Mouse (Mus musculus) neural tube, embryonic 15.5 days (tissue): ENCODE results near the gene Gm5294. TPM values are rescaled to one million over a fixed set of nuclear protein-coding genes. Genes with fewer than 3 reads are reported as not detected.

Experiments
- ATAC-seq: fragments of 200-750 bp; cut with Nextera tagmentation; 2 replicates; pipeline ENCODE4 v1.8.0; 2017; ENCODE audit warnings: mild to moderate bottlenecking, moderate TSS enrichment, moderate library complexity; ENCODE audit not compliant: low FRiP score
- H3K27ac ChIP-seq: fragments of 300-500 bp; sonication (generic); replicated peaks from 2 replicates; pipeline ENCODE4 v1.5.1; 2015; ENCODE audit warnings: mild to moderate bottlenecking, inconsistent platforms
- H3K27me3 ChIP-seq: fragments of 300-500 bp; sonication (generic); replicated peaks from 2 replicates; pipeline ENCODE4 v1.6.1; 2015; ENCODE audit warnings: inconsistent platforms
- H3K36me3 ChIP-seq: fragments of 300-500 bp; sonication (generic); 2 replicates; pipeline ENCODE4 v1.6.1; 2015; ENCODE audit warnings: inconsistent platforms
- H3K4me1 ChIP-seq: fragments of 300-500 bp; sonication (generic); 2 replicates; pipeline ENCODE4 v1.6.1; 2015; ENCODE audit warnings: inconsistent platforms
- H3K4me2 ChIP-seq: fragments of 300-500 bp; sonication (generic); 2 replicates; pipeline ENCODE4 v1.6.1; 2015; ENCODE audit warnings: inconsistent platforms, mild to moderate bottlenecking, moderate library complexity
- H3K4me3 ChIP-seq: fragments of 300-500 bp; sonication (generic); replicated peaks from 2 replicates; pipeline ENCODE4 v1.5.1; 2015; ENCODE audit warnings: mild to moderate bottlenecking, inconsistent platforms
- H3K9ac ChIP-seq: fragments of 300-500 bp; sonication (generic); replicated peaks from 2 replicates; pipeline ENCODE4 v1.6.1; 2015; ENCODE audit warnings: mild to moderate bottlenecking, inconsistent platforms
- H3K9me3 ChIP-seq: fragments of 300-500 bp; sonication (generic); replicated peaks from 2 replicates; pipeline ENCODE4 v1.6.1; 2016; ENCODE audit warnings: inconsistent platforms
- WGBS: fragments of 180-500 bp; shearing (Covaris S2); methylation state at CpG from one replicate; pipeline ENCODE4 v1.1.7; 2015; ENCODE audit warnings: mixed read lengths; 5-methylcytosine and 5-hydroxymethylcytosine counted together
- polyA plus RNA-seq: library from polyadenylated mRNA; unstranded; fragments of >200 nt; fragmentation: Nextera tagmentation; extraction: Ambion mirVana; gene quantifications from 2 replicates; pipeline ENCODE4 v1.2.1, GENCODE M21; 2015

Gm5294 gene
- not detected in 2 replicates for polyA plus RNA-seq

DNA sequence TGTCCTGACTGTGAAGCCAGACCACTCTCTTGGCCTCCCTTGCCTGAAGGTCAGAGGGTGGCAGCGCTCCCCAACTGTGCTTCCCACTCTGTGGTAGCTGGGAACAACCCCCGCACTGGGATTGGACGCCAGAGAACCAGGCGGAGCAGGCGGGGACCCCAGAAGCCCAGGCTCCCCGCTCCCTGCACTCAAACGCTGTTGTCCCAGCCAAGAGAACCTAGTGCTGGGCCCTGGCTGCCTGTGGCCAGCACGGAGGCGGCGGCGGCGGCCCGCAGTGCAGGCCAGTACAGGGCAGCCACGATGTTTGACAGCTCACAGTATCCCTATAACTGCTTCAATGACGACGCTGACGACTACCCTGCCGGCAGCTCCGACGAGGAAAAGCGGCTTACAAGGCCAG is at the start of gene Gm5294:
TSS of gene Gm5294 (plus strand) at position 301 of the 400 bp plus-strand sequence.
- 8% methylated on average over 21 of the region's 21 CpGs for WGBS
- H3K27me3 ChIP-seq: peaks cover 52% of the 10 kb centered on the region
- peak within 1 kb of the TSS; percentile 7; the same call in 1 of the 2 replicates for H3K9ac ChIP-seq
- ATAC-seq: no peak
- no peak within 1 kb of the TSS for H3K27ac ChIP-seq
- H3K9me3 ChIP-seq: no peaks in the 10 kb centered on the region
- H3K4me1 ChIP-seq: peaks cover 12% of the 10 kb centered on the region
- no peaks in the 10 kb centered on the region for H3K36me3 ChIP-seq
- H3K4me3 ChIP-seq: peak within 1 kb of the TSS; percentile 25
- peak within 1 kb of the TSS; percentile 55 for H3K4me2 ChIP-seq

DNA sequence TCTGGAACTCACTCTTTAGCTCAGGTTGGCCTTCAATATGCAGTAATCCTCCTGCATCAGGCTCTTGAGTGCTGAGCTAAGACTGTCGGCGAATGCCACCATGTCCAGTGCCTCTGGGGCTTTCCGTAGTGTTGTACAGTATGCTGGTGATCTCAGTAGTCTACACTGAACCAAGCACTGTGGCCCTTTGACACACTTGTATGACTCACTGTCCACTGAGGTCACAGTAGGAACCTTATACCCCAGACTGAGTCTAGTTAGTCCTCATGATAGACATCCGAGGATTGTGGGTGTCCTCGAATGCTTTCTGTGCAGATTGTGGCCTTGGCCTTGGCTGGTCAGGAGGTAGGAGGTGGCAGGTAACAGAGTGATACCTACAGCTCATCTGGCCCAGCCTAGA is 44.8 kb upstream of the Gm5294 start:
- Histone ChIP-seq H3K36me3 (peaks cover 59% of the 10 kb centered on the region), H3K4me2 (no peak overlapping the region), H3K27me3 (no peaks in the 10 kb centered on the region), H3K4me1 (peaks cover 25% of the 10 kb centered on the region), H3K4me3 (no peak overlapping the region), H3K9ac (no peak overlapping the region), H3K27ac (no peak overlapping the region), H3K9me3 (no peaks in the 10 kb centered on the region)
- WGBS: 96% methylated on average over 5 of the region's 5 CpGs
- ATAC-seq: no peak

DNA sequence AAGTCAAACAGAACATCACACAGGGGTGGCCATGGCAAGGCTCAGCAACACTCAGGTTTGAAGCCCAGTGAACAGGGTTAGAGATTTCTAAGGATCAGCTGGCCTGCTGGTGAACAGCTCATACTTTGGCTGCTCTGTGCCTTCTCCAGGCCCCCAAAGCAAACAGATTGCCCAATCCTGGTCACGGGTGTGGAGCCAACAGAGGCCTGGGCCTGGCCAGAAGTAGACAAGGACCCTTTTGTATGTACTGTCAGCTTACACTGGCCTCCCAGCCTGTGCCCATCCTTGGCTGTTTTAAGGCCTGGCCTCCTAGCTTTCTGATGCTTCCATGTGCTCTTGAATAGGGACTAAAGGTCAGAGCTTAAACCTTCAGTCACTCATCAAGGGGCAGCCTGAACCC is 43.5 kb upstream of the Gm5294 start:
- H3K4me3 ChIP-seq: no peak overlapping the region
- no peak overlapping the region for H3K4me2 ChIP-seq
- WGBS: 62% methylated on average over 1 of the region's 1 CpGs
- no peak overlapping the region for H3K9ac ChIP-seq
- no peak overlapping the region for H3K27ac ChIP-seq
- peaks cover 49% of the 10 kb centered on the region for H3K36me3 ChIP-seq
- ATAC-seq: no peak
- H3K4me1 ChIP-seq: peaks cover 32% of the 10 kb centered on the region
- no peaks in the 10 kb centered on the region for H3K9me3 ChIP-seq
- H3K27me3 ChIP-seq: no peaks in the 10 kb centered on the region

DNA sequence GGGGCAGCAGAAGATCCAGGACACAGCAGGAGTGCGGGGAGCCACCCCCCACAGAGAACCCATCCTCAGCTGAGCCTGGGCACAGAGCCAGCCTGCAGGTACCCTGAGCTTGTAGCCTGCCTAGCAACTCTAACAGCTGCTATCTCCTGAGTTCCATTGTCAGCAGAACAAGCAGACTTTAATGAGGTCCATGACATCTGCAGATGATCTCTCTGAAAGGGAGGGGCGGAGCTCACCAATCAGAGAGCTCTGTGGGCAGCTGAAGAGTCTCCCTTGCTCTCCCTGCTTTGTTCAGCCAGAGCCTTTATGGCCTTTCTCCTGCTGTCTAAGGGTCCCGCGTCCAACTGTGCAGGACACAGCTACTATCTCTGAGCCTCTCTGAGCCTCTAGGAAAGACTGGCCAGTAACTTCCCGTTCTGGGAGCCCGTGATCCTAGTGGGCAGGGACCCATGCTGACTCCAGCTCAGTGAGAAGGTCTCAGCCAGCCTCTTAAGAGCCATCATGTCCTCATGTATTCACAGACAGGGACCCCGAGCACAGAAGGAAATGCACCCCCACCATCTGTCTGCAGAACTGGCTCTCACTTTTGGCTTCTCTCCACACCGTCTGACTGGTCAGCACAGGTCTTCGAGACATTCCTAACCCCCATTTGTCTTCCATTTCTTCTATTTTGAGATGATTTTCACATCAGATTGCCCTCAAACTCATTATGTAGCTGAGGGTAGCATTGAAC is 41.0 kb upstream of the Gm5294 start:
- H3K27ac ChIP-seq: peak overlapping the region; percentile 71
- ATAC-seq: peak; percentile 74
- WGBS: 18% methylated on average over 9 of the region's 9 CpGs
- H3K4me2 ChIP-seq: no peak overlapping the region
- peaks cover 34% of the 10 kb centered on the region; the same call in 1 of the 2 replicates for H3K36me3 ChIP-seq
- H3K4me3 ChIP-seq: no peak overlapping the region
- no peaks in the 10 kb centered on the region for H3K9me3 ChIP-seq
- peaks cover 41% of the 10 kb centered on the region for H3K4me1 ChIP-seq
- no peaks in the 10 kb centered on the region for H3K27me3 ChIP-seq
- H3K9ac ChIP-seq: no peak overlapping the region

DNA sequence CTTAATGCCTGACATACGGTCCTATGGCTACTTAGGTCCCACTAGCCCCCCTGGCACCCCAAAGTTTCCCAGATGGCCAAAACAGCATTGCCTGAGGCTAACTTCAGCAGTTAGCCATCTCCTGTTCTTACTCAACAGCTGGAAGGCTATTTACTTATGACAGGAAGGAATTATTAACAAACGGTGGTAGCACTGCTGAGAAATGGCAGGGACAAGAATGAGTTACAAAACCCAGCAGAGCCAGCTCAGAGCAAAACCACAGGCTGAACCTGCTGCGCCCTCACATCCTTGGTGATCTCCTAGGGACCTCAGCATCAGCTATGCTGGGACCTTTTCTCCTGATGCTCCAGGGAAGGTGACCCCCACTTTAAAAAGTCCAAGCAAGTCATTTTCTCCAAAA is 40.2 kb upstream of the Gm5294 start:
- ATAC-seq: no peak
- 70% methylated on average over 3 of the region's 3 CpGs for WGBS
- H3K36me3 ChIP-seq: peaks cover 27% of the 10 kb centered on the region; the same call in 1 of the 2 replicates
- no peak overlapping the region for H3K4me2 ChIP-seq
- peaks cover 41% of the 10 kb centered on the region for H3K4me1 ChIP-seq
- H3K9ac ChIP-seq: no peak overlapping the region
- no peaks in the 10 kb centered on the region for H3K27me3 ChIP-seq
- H3K4me3 ChIP-seq: no peak overlapping the region
- no peaks in the 10 kb centered on the region for H3K9me3 ChIP-seq
- H3K27ac ChIP-seq: peak overlapping the region; percentile 71; the same call in 1 of the 2 replicates

DNA sequence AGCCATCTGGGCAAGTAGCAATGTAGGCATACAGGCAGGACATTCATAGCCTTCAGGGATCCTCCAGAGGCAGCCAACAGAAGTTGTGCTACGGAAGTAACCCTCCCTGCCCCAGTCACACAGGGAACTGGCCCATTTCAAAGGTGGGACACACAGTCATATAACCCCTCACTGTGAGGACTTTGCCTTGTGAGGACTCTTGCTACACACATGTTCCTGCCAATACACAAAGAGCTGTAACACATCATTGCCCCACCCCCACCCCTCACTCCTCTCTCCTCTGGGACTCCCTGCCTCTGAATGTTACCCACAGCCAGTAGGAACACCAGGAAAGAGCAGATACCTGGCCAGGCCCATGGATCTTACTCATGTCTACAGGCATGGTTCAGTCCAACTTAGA is 37.2 kb upstream of the Gm5294 start:
- Histone ChIP-seq H3K4me3 (no peak overlapping the region), H3K9ac (no peak overlapping the region), H3K4me1 (peaks cover 40% of the 10 kb centered on the region), H3K27me3 (no peaks in the 10 kb centered on the region), H3K4me2 (no peak overlapping the region), H3K36me3 (peaks cover 15% of the 10 kb centered on the region), H3K9me3 (no peaks in the 10 kb centered on the region), H3K27ac (no peak overlapping the region)
- no peak for ATAC-seq
- 83% methylated on average over 1 of the region's 1 CpGs for WGBS

DNA sequence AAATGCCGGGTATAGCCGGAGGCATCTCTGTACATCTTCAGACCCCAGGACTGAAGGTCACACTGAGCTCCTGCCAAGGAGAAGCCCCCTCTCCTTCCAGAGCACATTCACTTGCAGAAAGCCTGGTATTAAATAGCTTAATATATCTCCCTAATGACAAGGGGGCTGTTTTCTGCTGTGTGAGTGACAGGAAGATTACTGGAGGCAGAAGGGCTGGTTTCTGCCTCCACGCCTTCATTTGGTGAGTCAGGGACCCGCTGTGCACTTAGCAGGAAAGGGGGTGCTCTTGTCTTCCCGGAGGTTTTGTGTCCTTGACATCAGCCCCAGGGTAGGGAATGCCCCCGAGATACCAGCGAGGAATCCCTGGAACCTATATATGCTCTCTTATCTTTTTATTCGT is 36.7 kb upstream of the Gm5294 start:
- H3K9me3 ChIP-seq: no peaks in the 10 kb centered on the region
- 86% methylated on average over 8 of the region's 8 CpGs for WGBS
- H3K4me3 ChIP-seq: no peak overlapping the region
- H3K27ac ChIP-seq: no peak overlapping the region
- no peaks in the 10 kb centered on the region for H3K27me3 ChIP-seq
- no peak overlapping the region for H3K9ac ChIP-seq
- no peak for ATAC-seq
- no peak overlapping the region for H3K4me2 ChIP-seq
- peaks cover 42% of the 10 kb centered on the region for H3K4me1 ChIP-seq
- H3K36me3 ChIP-seq: peaks cover 15% of the 10 kb centered on the region

DNA sequence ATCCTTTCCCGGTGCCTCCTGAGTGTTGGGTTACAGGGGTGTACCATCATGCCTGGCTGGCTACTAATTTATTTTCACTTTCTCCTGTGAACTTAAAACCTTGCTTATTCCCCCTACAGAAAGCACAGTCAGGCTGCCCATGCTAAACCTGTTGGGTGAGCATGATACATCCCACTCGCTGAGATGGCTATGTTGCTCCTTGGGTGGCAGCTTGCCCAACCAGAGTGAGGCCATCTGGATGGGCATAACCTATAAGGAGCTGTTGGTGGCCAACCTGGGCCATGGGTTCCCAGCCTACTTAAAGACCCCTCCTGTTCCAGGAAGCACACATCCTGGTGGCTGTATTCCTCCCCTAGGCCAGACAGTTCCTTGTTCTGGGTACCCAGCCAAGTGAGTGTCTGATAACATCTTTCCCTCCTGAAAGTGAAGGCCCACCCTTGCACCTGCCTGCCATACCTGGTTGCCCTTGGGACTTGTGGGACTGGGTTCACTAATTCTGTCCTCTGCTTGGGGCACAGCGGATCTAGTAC is 33.8 kb upstream of the Gm5294 start:
- H3K36me3 ChIP-seq: peaks cover 19% of the 10 kb centered on the region
- no peaks in the 10 kb centered on the region for H3K27me3 ChIP-seq
- H3K9ac ChIP-seq: no peak overlapping the region
- WGBS: 95% methylated on average over 3 of the region's 3 CpGs
- no peak overlapping the region for H3K27ac ChIP-seq
- no peak overlapping the region for H3K4me2 ChIP-seq
- peaks cover 24% of the 10 kb centered on the region for H3K4me1 ChIP-seq
- H3K9me3 ChIP-seq: no peaks in the 10 kb centered on the region
- no peak for ATAC-seq
- no peak overlapping the region for H3K4me3 ChIP-seq

DNA sequence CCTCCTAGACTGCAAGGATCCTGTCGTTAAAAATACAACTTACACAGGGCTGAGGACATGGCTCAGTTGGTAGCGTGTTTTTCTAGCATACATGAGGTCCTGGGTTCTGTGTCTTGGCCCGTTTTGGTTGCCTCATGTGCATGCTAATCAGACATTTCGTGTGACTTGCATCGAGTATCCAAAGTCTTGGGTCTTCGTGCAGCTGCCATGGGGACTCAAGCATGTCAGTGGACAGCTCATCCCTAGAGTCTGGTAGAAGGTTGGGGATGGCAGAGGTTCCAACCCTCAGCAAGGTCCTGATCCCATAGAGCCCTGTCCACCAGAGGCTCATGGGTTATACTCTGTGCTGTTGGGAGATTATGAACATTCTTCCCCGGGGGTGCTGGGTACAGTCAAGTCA is 32.2 kb upstream of the Gm5294 start:
- H3K4me1 ChIP-seq: peaks cover 21% of the 10 kb centered on the region
- H3K4me3 ChIP-seq: no peak overlapping the region
- H3K9ac ChIP-seq: no peak overlapping the region
- peaks cover 24% of the 10 kb centered on the region for H3K36me3 ChIP-seq
- no peak overlapping the region for H3K27ac ChIP-seq
- WGBS: 87% methylated on average over 7 of the region's 7 CpGs
- ATAC-seq: no peak
- H3K27me3 ChIP-seq: no peaks in the 10 kb centered on the region
- H3K9me3 ChIP-seq: no peaks in the 10 kb centered on the region
- no peak overlapping the region for H3K4me2 ChIP-seq

DNA sequence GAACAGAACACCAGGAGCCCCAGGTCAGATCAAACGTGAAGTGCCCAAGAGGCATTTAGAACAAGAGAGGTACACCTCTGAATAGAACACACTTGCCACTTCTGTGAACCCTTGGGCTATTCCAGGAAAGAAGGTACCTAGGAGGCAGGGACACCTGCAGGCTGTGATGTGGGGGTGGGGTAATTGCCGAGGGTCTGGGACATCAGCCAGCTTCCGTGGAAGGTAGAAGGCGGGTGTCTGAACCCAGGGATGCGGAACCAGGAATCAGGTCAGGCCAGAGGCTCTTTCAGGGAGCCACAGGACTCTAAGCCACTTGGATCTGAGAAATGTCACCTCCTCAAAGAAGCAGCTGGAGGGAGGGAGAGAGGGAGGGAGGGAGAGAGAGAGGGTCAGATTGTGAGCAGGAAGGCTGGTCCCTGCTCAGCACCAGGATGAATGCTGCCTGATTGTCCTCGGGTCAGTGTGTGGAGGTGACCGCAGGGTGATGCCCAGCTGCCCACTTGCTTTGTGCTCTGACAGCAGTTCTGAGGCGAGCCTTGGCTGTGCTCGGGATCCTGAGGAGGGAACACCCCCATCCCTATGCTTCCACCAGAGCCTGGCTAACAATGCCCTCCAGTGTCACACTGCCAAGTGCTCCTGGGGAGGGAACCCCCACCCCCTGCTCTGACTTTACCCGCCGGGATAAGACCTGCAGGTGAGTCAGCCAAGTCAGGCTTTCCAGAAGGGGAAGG is 31.2 kb upstream of the Gm5294 start:
- Histone ChIP-seq H3K27ac (0 out of 2 replicates have a peak overlapping the region, but pooled peaks have one; percentile 13), H3K4me1 (peaks cover 15% of the 10 kb centered on the region), H3K9ac (no peak overlapping the region), H3K4me3 (no peak overlapping the region), H3K9me3 (no peaks in the 10 kb centered on the region), H3K4me2 (no peak overlapping the region), H3K36me3 (peaks cover 33% of the 10 kb centered on the region), H3K27me3 (no peaks in the 10 kb centered on the region)
- ATAC-seq: no peak
- 56% methylated on average over 11 of the region's 11 CpGs for WGBS

DNA sequence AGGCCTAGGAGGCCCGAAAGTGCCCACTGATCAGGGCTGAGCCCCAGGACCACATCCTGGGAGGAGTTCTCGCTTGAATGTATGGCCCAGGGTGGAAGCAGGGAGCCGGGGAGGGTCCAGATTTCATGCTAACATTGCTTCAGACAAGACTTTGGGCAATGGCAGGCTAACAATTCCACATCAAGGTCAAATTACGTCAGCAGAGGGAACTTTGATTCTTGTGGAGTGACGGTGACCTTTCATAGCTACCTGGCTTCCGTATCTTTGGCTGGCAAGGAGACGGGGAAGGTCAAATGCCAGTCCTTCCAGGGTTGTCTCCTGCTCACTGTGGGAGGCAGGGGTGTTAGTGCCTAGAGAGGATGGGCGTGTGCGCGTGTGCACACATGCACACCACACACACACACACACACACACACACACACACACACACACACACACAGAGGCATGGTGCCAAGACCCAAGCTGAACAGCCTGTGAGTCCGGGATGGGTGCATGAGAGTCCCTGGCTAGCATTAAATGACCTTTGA is 28.9 kb upstream of the Gm5294 start:
- no peak overlapping the region for H3K9ac ChIP-seq
- no peaks in the 10 kb centered on the region for H3K9me3 ChIP-seq
- WGBS: 92% methylated on average over 11 of the region's 11 CpGs
- H3K27me3 ChIP-seq: no peaks in the 10 kb centered on the region
- H3K36me3 ChIP-seq: peaks cover 57% of the 10 kb centered on the region
- H3K4me2 ChIP-seq: no peak overlapping the region
- H3K27ac ChIP-seq: no peak overlapping the region
- H3K4me3 ChIP-seq: no peak overlapping the region
- no peak for ATAC-seq
- peaks cover 15% of the 10 kb centered on the region; the same call in 1 of the 2 replicates for H3K4me1 ChIP-seq
